Mouse (Mus musculus) erythroblast, embryonic 14.5 days (primary cell): ENCODE measurements around the gene Mafb. TPM values are rescaled to one million over a fixed set of nuclear protein-coding genes. Genes with fewer than 3 reads are reported as not detected.

ENCODE experiments used
- H3K27me3 ChIP-seq: 2 replicates; pipeline ENCODE4 v1.6.1; 2012; ENCODE audit warnings: inconsistent platforms; ENCODE audit not compliant: control insufficient read depth
- H3K36me3 ChIP-seq: 2 replicates; pipeline ENCODE4 v1.6.1; 2012; ENCODE audit warnings: mild to moderate bottlenecking, inconsistent platforms; ENCODE audit not compliant: control insufficient read depth
- H3K4me1 ChIP-seq: 2 replicates; pipeline ENCODE4 v1.6.1; 2012; ENCODE audit warnings: inconsistent platforms; ENCODE audit not compliant: control insufficient read depth
- H3K4me3 ChIP-seq: replicated peaks from 2 replicates; pipeline ENCODE3; 2012; ENCODE audit warnings: moderate library complexity, mild to moderate bottlenecking, inconsistent platforms
- H3K9me3 ChIP-seq: 2 replicates; pipeline ENCODE4 v1.6.1; 2012; ENCODE audit warnings: low read length, inconsistent platforms, mixed read lengths; ENCODE audit not compliant: control insufficient read depth
- GATA1 ChIP-seq: IDR thresholded peaks from 2 replicates; pipeline ENCODE4 v1.6.1; 2012; ENCODE audit warnings: low read length, inconsistent platforms, mixed read lengths
- TAL1 ChIP-seq: IDR thresholded peaks from 3 replicates; pipeline ENCODE4 v1.6.1; 2012; ENCODE audit warnings: low read length, inconsistent platforms, mixed read lengths
- polyA plus RNA-seq: library from polyadenylated mRNA; stranded (reverse); fragments of >175 nt; gene quantifications from 2 replicates; pipeline ENCODE4 v1.2.3, GENCODE M21; 2012

Mafb gene
- polyA plus RNA-seq, 1 experiment, result 0.28 TPM

GRCm38 (mm10) chr2:160354319-160354718 is 12.5 kb downstream of the Mafb start:
- no peak for TF ChIP-seq TAL1
- no peak for TF ChIP-seq GATA1
- H3K9me3 ChIP-seq, result no peaks in the 10 kb centered on the region

GRCm38 (mm10) chr2:160353581-160353980 is 13.3 kb downstream of the Mafb start:
- Histone ChIP-seq H3K9me3 (no peaks in the 10 kb centered on the region), H3K4me1 (no peaks in the 10 kb centered on the region), H3K4me3 (no peak overlapping the region), H3K27me3 (peaks cover 6% of the 10 kb centered on the region), H3K36me3 (no peaks in the 10 kb centered on the region)
- no peak for TF ChIP-seq TAL1
- no peak for TF ChIP-seq GATA1

More at GRCm38 (mm10) chr2:160354319-160354718, 12.5 kb downstream of the Mafb start:
- H3K36me3 ChIP-seq, result no peaks in the 10 kb centered on the region
- no peak overlapping the region for H3K4me3 ChIP-seq
- H3K27me3 ChIP-seq, result peaks cover 13% of the 10 kb centered on the region
- no peaks in the 10 kb centered on the region for H3K4me1 ChIP-seq

GRCm38 (mm10) chr2:160351038-160351574 is 15.8 kb downstream of the Mafb start:
- no peak overlapping the region for H3K4me3 ChIP-seq
- TF ChIP-seq TAL1, result no peak
- TF ChIP-seq GATA1, result no peak
- no peaks in the 10 kb centered on the region for H3K4me1 ChIP-seq
- H3K9me3 ChIP-seq, result no peaks in the 10 kb centered on the region
- H3K27me3 ChIP-seq, result no peaks in the 10 kb centered on the region
- H3K36me3 ChIP-seq, result no peaks in the 10 kb centered on the region

GRCm38 (mm10) chr2:160349578-160349977 is 17.3 kb downstream of the Mafb start:
- no peaks in the 10 kb centered on the region for H3K9me3 ChIP-seq
- no peak for TF ChIP-seq GATA1
- TF ChIP-seq TAL1, result no peak

GRCm38 (mm10) chr2:160348796-160349195 is 18.1 kb downstream of the Mafb start:
- Histone ChIP-seq H3K27me3 (no peaks in the 10 kb centered on the region), H3K9me3 (no peaks in the 10 kb centered on the region), H3K4me3 (no peak overlapping the region), H3K36me3 (no peaks in the 10 kb centered on the region), H3K4me1 (no peaks in the 10 kb centered on the region)
- TF ChIP-seq GATA1, result no peak
- no peak for TF ChIP-seq TAL1

More at GRCm38 (mm10) chr2:160349578-160349977, 17.3 kb downstream of the Mafb start:
- H3K4me3 ChIP-seq, result no peak overlapping the region
- no peaks in the 10 kb centered on the region for H3K4me1 ChIP-seq
- H3K36me3 ChIP-seq, result no peaks in the 10 kb centered on the region
- H3K27me3 ChIP-seq, result no peaks in the 10 kb centered on the region

- no peaks in the 10 kb centered on the region for H3K9me3 ChIP-seq
- no peak overlapping the region for H3K4me3 ChIP-seq
- TF ChIP-seq GATA1 (no peak), TAL1 (no peak)
- H3K4me1 ChIP-seq, result no peaks in the 10 kb centered on the region
- H3K27me3 ChIP-seq, result no peaks in the 10 kb centered on the region
- no peaks in the 10 kb centered on the region for H3K36me3 ChIP-seq
Observed at GRCm38 (mm10) chr2:160348072-160348604, 18.7 kb downstream of the Mafb start.

- no peaks in the 10 kb centered on the region for H3K9me3 ChIP-seq
Observed at GRCm38 (mm10) chr2:160345644-160346043, 21.2 kb downstream of the Mafb start.

GRCm38 (mm10) chr2:160340121-160340520 is 26.7 kb downstream of the Mafb start:
- Histone ChIP-seq H3K4me3 (no peak overlapping the region), H3K27me3 (no peaks in the 10 kb centered on the region), H3K4me1 (no peaks in the 10 kb centered on the region), H3K9me3 (no peaks in the 10 kb centered on the region), H3K36me3 (no peaks in the 10 kb centered on the region)
- TF ChIP-seq GATA1 (no peak), TAL1 (no peak)

More at GRCm38 (mm10) chr2:160345644-160346043, 21.2 kb downstream of the Mafb start:
- Histone ChIP-seq H3K27me3 (no peaks in the 10 kb centered on the region), H3K4me3 (no peak overlapping the region), H3K36me3 (no peaks in the 10 kb centered on the region), H3K4me1 (no peaks in the 10 kb centered on the region)
- TF ChIP-seq TAL1, result no peak
- TF ChIP-seq GATA1, result no peak

GRCm38 (mm10) chr2:160339595-160339994 is 27.3 kb downstream of the Mafb start:
- Histone ChIP-seq H3K36me3 (no peaks in the 10 kb centered on the region), H3K9me3 (no peaks in the 10 kb centered on the region), H3K4me3 (no peak overlapping the region), H3K27me3 (no peaks in the 10 kb centered on the region), H3K4me1 (no peaks in the 10 kb centered on the region)
- TF ChIP-seq TAL1, result no peak
- no peak for TF ChIP-seq GATA1
